Mouse (Mus musculus): ENCODE results near the gene Morn2.

The Morn2 gene

GRCm38 (mm10) chr17:80323658-80324057, 33.7 kb downstream of the Morn2 start:
- DNase-seq (ENCODE audit: low read depth): no peak

GRCm38 (mm10) chr17:80324521-80324920, 34.5 kb downstream of the Morn2 start:
- no peak for DNase-seq (ENCODE audit: low read depth)

GRCm38 (mm10) chr17:80325456-80325855, 35.5 kb downstream of the Morn2 start:
- no peak for DNase-seq (ENCODE audit: low read depth)

DNA sequence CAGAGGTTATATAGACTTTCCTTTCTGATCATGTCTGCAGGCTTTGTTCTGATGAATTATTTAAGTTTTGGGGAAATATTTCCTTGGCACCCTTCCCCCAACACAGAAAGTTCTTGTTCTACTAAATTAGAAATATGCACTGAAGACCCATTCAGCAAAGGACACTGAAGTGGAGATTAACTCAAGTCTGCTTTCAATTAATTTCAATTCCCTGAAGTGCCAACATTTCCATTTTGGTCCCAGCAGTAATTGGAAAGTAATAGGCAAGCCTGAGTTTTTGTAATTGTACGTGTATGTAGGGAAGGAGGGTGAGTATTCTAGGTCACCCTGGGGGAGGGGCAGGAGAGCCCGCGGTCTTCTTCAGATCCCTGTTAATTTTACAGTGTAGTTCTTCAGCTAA, 36.4 kb downstream of the Morn2 start:
- no peak for DNase-seq (ENCODE audit: low read depth)

DNA sequence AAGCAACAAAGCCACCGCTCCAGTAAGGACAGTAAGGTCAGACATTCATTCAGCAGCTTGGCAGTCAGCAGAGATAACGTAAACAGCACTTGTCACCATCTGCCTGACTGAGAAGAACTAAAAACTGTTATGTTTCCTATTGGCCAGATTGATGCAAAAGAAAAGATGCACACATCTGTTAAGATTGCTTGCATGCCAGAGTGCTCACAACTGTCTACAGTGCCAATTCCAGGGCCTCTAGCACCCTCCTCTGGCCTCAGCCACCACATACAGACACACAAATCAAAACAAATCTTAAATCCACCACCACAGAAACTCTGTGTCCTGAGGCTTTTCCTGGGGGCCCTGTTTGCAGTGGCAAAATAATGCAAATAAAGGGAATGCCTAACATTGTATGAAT, 42.4 kb downstream of the Morn2 start:
- DNase-seq (ENCODE audit: low read depth): no peak

DNA sequence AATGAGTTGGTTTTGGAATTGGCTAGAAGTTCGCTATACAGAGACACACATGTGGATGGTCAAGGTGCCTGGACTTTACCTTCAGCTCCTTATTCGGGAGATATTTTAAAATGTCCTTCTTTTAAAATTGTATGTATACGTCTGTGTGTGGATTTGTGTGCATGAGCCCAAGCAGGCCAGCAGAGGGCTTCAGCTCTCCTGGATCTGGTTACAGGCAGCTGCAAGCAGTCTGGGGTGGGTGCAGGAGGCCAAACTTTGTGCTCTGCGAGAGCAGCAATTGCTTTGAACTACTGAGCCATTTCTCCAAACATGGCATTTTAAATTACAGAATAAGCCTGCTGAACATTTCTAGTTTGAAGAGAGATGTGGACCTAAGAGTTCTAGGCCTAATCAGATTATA, 55.3 kb downstream of the Morn2 start:
- no peak for DNase-seq (ENCODE audit: low read depth)

- DNase-seq (ENCODE audit: low read depth): no peak
Measured at GRCm38 (mm10) chr17:80346591-80347125, 56.7 kb downstream of the Morn2 start.
